Mouse (Mus musculus) telencephalon, adult 2 months (tissue): ENCODE measurements at regions not wholly inside any gene's neighbourhood (a gene's known extent, or its start where the extent isn't known, plus 50 kb on each side); places are given as distances from the start of the nearest gene placed in this dataset.
"Not testable (repeated sequence)": the region's sequence is repeated elsewhere in the genome, so short reads cannot be mapped to it uniquely, and the experiment has no call there.

Source experiments
- DNase-seq: peaks from one replicate; pipeline ENCODE4 v3.0.0-alpha.2; 2011; ENCODE audit warnings: low read depth, low spot score

- DNase-seq, result not testable (repeated sequence)
Observed at GRCm38 (mm10) chr13:50906431-50906830, 194.2 kb upstream of the Spin1 start.

- no peak for DNase-seq
Observed at GRCm38 (mm10) chr13:50906910-50907309, 193.8 kb upstream of the Spin1 start.

- DNase-seq, result not testable (repeated sequence)
Observed at GRCm38 (mm10) chr13:50912776-50913175, 187.9 kb upstream of the Spin1 start.

DNA sequence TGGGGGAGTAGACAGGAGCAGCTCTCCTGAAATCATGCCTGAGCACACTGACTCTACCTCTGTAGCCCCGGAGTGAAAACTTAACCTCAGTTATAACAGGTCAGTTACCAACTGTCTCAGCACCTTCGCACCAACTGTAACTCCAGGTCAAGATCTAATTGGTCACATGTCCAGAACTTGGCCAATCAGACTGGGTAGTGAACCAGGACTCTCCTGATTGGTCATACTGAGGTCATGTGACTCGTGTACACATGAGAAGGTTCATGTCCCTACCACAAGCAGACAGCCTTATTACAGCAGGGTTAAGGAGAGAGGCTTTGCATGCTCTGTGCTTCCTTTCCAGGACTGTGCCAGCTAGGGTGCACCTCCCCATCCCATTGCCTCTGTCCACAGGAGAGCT is 166.7 kb upstream of the Spin1 start:
- not testable (repeated sequence) for DNase-seq

- no peak for DNase-seq
Observed at GRCm38 (mm10) chr13:50942561-50942960, 158.1 kb upstream of the Spin1 start.

GRCm38 (mm10) chr13:50949545-50950226 is 151.0 kb upstream of the Spin1 start:
- DNase-seq, result peak; percentile 43

DNA sequence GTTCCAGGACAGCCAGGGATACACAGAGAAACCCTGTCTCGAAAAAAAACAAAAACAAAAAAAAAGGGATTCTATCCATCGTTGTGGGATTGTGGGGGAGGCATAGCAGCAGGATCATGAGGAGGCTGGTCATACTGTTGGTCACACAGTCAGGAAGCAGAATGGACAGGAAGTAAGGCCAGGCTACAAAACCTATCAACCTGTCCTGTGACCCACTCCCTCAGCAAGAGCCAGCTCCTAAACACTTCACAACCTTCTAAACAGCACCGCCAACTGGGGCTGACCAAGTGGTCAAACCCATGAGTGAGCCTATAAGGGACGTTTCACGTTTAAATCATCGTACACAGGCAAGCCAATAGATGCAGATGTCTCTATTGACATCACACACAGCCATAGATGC is 146.0 kb upstream of the Spin1 start:
- no peak for DNase-seq

GRCm38 (mm10) chr13:50958051-50958883 is 142.4 kb upstream of the Spin1 start:
- no peak for DNase-seq

DNA sequence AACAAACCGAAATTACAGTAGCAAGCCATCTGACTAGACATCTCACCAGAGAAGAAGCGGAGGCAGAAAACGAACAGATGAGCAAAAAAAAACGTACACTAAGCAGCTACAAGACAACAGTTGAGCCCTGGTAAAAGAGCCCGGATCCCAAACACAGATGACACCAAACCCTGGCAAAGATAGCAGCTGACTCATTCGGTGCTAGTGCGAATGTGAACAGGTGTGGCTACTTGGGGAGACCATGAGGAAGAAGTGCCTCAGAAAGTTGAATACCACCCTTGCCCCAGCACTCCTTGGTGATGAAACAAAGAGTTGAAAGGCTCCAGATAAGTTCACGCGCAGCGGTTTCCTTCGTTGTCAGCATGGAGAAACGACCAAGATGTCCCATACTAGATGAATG is 139.8 kb upstream of the Spin1 start:
- DNase-seq, result no peak

DNA sequence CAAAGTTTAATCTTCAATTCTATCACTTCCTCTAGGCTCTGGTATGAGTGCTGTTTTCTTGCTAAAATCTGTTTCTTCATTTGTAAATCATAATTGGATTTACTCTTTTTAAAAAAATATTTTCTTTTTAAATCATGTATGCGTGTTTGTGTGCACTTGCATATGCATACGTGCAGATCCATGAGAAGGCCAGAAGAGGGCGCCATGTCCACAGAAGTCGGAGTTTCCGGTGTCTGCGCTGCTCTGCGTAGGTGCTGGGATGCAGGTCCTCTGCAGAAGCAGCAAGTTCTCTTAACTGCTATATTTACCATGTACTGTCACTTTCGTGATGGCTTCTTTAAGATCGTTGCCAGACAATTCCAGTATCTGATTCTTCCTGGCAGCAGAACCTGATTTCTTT is 136.6 kb upstream of the Spin1 start:
- DNase-seq, result no peak

GRCm38 (mm10) chr13:50965041-50965440 is 135.6 kb upstream of the Spin1 start:
- DNase-seq, result not testable (repeated sequence)

GRCm38 (mm10) chr13:50965678-50966077 is 135.0 kb upstream of the Spin1 start:
- DNase-seq, result no peak

DNA sequence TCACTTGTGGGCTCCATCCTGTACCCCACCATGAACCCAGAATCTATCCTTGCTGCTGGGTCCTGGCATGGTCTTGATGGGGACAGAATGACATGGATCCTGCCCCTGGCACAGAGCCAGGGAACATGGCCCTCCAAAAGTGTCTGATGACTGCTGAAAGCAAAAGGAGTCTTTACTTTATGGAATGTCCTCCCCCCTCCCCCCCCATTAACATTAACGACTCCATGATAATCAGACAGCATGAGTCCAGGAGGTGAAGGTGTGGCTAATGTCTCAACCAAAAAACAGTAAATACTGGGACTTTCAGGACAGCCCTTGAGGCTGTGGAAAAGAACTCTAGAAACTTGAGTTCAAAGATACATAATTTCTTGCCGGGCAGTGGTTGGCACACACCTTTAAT is 133.9 kb upstream of the Spin1 start:
- no peak for DNase-seq

- no peak for DNase-seq
Observed at GRCm38 (mm10) chr13:50973379-50973778, 127.3 kb upstream of the Spin1 start.

DNA sequence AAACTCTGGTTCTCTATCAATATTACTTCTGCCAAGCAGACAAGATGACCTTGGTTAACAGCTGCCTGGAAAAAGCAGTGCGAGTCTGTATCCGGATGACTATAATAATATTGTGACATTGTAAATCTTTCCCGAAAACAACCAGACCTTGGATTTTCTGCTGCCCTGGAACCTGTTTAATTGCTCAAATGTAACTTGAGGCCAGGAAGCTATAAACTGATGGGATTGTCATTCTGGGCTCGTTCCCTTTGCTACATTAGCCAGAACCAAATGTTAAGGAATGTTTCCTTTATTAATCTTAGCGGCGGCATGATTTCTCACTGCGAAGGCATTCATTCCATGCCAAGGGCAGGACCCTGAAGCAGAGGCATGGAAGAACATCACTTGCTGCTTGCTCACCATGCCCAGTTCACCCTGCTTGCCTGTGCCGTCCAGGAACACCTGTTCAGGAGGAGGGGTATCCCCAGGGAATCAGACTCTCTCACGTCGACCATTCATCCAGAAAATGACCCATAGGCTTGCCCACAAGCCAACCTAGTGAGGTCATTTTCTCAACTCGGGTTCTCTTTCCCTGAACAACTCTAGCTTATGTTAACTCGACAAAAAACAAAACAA is 125.3 kb upstream of the Spin1 start:
- no peak for DNase-seq

DNA sequence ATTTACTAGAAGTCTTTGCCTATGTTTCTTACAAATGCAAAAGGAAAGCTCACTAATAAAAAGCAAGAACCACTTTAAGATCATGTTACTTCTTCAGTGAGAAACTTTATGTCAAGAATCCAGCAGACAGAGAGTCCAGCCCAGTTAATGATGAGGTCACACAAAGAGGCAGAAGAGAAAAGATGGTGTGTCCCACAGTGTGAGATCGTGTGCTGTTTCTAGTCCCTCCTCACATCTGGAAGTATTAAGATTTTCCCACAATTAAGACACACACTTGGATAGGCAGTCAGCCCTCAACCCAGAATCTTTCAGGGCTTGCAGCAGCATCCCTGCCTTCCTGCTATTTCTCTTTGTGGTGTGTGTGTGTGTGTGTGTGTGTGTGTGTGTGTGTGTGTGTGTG is 118.7 kb upstream of the Spin1 start:
- DNase-seq, result no peak

- DNase-seq, result no peak
Observed at GRCm38 (mm10) chr13:50982990-50983389, 117.7 kb upstream of the Spin1 start.

- no peak for DNase-seq
Observed at GRCm38 (mm10) chr13:50991726-50992432, 108.8 kb upstream of the Spin1 start.

GRCm38 (mm10) chr13:50999738-51000137 is 100.9 kb upstream of the Spin1 start:
- DNase-seq, result no peak

DNA sequence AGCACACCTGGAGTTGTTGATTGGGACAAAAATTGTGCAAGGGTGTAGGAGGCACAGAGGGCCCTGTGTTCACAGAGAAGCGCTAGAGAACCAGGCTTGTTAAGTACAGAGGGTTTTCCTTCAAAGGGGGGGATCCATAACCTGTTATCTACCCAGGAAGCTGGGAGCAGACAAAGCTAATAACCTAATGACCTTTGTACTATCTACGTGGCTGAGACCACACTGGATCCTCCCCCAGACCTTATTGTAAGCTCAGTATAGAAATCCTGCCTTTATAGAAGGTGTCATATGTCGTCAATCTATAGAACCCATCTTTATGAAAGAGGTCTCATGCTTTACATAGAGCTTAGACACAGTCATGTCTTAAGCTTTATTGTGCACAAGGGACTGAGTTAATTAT is 95.9 kb upstream of the Spin1 start:
- DNase-seq, result no peak

DNA sequence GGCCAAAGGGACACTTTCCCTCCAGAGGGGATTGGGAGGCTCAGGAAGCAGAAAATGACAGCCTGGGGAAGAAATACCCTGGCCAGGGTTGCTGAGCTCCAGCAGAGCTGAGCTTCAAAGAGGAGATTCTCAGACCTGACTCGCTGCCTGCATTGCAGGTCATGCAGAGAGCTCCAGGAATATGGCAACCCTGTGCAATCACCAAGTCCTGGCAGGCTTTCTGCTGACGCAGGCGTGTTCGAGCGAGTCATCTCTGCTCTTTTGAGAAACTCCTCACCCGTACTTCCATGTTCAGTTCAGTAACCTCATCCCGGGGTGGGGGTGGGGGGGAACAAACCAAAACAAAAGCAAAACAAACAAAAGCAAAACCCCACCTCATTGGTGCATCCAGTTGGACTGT is 89.9 kb upstream of the Spin1 start:
- no peak for DNase-seq

DNA sequence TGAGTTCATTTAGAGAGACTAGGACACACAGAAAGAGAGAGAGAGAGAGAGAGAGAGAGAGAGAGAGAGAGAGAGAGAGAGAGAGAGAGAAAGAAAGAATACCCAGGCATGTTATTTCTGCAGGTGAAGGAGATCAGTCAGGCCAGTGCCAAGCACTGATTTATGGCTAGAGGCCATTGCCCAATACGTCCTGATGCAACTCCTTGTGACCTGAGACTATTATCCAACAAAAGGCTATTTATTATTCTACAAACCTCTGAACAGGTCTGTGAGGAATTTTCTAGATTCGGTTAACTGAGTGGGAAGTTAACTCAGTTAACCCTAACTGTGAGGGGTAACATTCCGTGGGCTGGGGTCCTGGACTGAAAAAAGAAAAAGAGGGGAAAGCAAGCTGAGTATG is 84.5 kb upstream of the Spin1 start:
- no peak for DNase-seq
